Mouse (Mus musculus): ENCODE results near the gene Pax3. TPM values are rescaled to one million over a fixed set of nuclear protein-coding genes. Genes with fewer than 3 reads are reported as not detected.
A peak's percentile ranks its signal among the peaks of the same experiment; 100 is the strongest.

Gene Pax3
- polyA plus RNA-seq, 1 experiment from 2014 or later: 0.95 TPM

GRCm38 (mm10) chr1:78195771-78196712, 892 bp downstream of the Pax3 start:
- no peak overlapping the region for H3K27ac ChIP-seq
- H3K4me2 ChIP-seq (replicated peaks): peak overlapping the region; percentile 64
- peaks cover 96% of the 10 kb centered on the region for H3K27me3 ChIP-seq
- peak overlapping the region; percentile 39; the same call in 1 of the 2 replicates for H3K9ac ChIP-seq
- ATAC-seq (ENCODE audit: low FRiP score, low read depth): no peak
- no peaks in the 10 kb centered on the region for H3K36me3 ChIP-seq
- H3K4me1 ChIP-seq: peaks cover 20% of the 10 kb centered on the region
- H3K9me3 ChIP-seq: no peaks in the 10 kb centered on the region
- peak overlapping the region; percentile 42 for H3K4me3 ChIP-seq
- WGBS: under 1% methylated on average over 42 of the region's 42 CpGs

- Histone ChIP-seq H3K27ac (no peak overlapping the region), H3K4me2 (replicated peaks) (peak overlapping the region; percentile 35), H3K4me1 (peaks cover 20% of the 10 kb centered on the region), H3K27me3 (peaks cover 98% of the 10 kb centered on the region), H3K4me3 (0 out of 2 replicates have a peak overlapping the region, but pooled peaks have one; percentile 5), H3K9ac (no peak overlapping the region), H3K36me3 (no peaks in the 10 kb centered on the region), H3K9me3 (no peaks in the 10 kb centered on the region)
- ATAC-seq (ENCODE audit: low FRiP score, low read depth): no peak
- 2% methylated on average over 21 of the region's 21 CpGs for WGBS
Measured at GRCm38 (mm10) chr1:78195145-78195544, 1.8 kb downstream of the Pax3 start.

- no peak overlapping the region for H3K4me3 ChIP-seq
- H3K4me1 ChIP-seq: peaks cover 25% of the 10 kb centered on the region
- no peak overlapping the region for H3K4me2 ChIP-seq (replicated peaks)
- H3K9ac ChIP-seq: no peak overlapping the region
- ATAC-seq (ENCODE audit: low FRiP score, low read depth): no peak
- H3K36me3 ChIP-seq: no peaks in the 10 kb centered on the region
- H3K27ac ChIP-seq: no peak overlapping the region
- WGBS: 5% methylated on average over 6 of the region's 6 CpGs
- no peaks in the 10 kb centered on the region for H3K9me3 ChIP-seq
- H3K27me3 ChIP-seq: peaks cover 98% of the 10 kb centered on the region
Measured at GRCm38 (mm10) chr1:78194381-78195047, 2.4 kb downstream of the Pax3 start.

GRCm38 (mm10) chr1:78193465-78193991, 3.4 kb downstream of the Pax3 start:
- 1% methylated on average over 20 of the region's 20 CpGs for WGBS
- Histone ChIP-seq H3K4me1 (peaks cover 32% of the 10 kb centered on the region), H3K4me3 (no peak overlapping the region), H3K27ac (no peak overlapping the region), H3K4me2 (replicated peaks) (peak overlapping the region; percentile 27), H3K36me3 (no peaks in the 10 kb centered on the region), H3K9me3 (no peaks in the 10 kb centered on the region), H3K27me3 (peaks cover 97% of the 10 kb centered on the region), H3K9ac (no peak overlapping the region)
- no peak for ATAC-seq (ENCODE audit: low FRiP score, low read depth)

GRCm38 (mm10) chr1:78192746-78193464, 4.0 kb downstream of the Pax3 start:
- Histone ChIP-seq H3K27me3 (peaks cover 97% of the 10 kb centered on the region), H3K9me3 (no peaks in the 10 kb centered on the region), H3K4me1 (peaks cover 32% of the 10 kb centered on the region), H3K36me3 (no peaks in the 10 kb centered on the region), H3K27ac (no peak overlapping the region), H3K4me3 (no peak overlapping the region), H3K4me2 (replicated peaks) (peak overlapping the region; percentile 16; the same call in 1 of the 2 replicates), H3K9ac (no peak overlapping the region)
- ATAC-seq (ENCODE audit: low FRiP score, low read depth): no peak
- 3% methylated on average over 20 of the region's 20 CpGs for WGBS

- no peak for ATAC-seq (ENCODE audit: low FRiP score, low read depth)
- Histone ChIP-seq H3K4me2 (replicated peaks) (no peak overlapping the region), H3K36me3 (no peaks in the 10 kb centered on the region), H3K27ac (no peak overlapping the region), H3K27me3 (peaks cover 97% of the 10 kb centered on the region), H3K9me3 (no peaks in the 10 kb centered on the region), H3K4me3 (no peak overlapping the region), H3K9ac (no peak overlapping the region), H3K4me1 (peaks cover 31% of the 10 kb centered on the region)
- 7% methylated on average over 19 of the region's 19 CpGs for WGBS
Measured at GRCm38 (mm10) chr1:78192217-78192735, 4.7 kb downstream of the Pax3 start.

- no peak for ATAC-seq (ENCODE audit: low FRiP score, low read depth)
- no peak overlapping the region for H3K27ac ChIP-seq
- H3K9ac ChIP-seq: no peak overlapping the region
- H3K4me2 ChIP-seq (replicated peaks): no peak overlapping the region
- peaks cover 97% of the 10 kb centered on the region for H3K27me3 ChIP-seq
- H3K36me3 ChIP-seq: no peaks in the 10 kb centered on the region
- no peaks in the 10 kb centered on the region for H3K9me3 ChIP-seq
- peaks cover 25% of the 10 kb centered on the region for H3K4me1 ChIP-seq
- 46% methylated on average over 1 of the region's 1 CpGs for WGBS
- no peak overlapping the region for H3K4me3 ChIP-seq
Measured at GRCm38 (mm10) chr1:78191761-78192160, 5.2 kb downstream of the Pax3 start.

- Histone ChIP-seq H3K9ac (no peak overlapping the region), H3K4me1 (peaks cover 21% of the 10 kb centered on the region), H3K27ac (no peak overlapping the region), H3K27me3 (peaks cover 95% of the 10 kb centered on the region), H3K9me3 (no peaks in the 10 kb centered on the region), H3K4me2 (replicated peaks) (no peak overlapping the region), H3K36me3 (no peaks in the 10 kb centered on the region), H3K4me3 (no peak overlapping the region)
- 78% methylated on average over 1 of the region's 1 CpGs for WGBS
- ATAC-seq (ENCODE audit: low FRiP score, low read depth): no peak
Measured at GRCm38 (mm10) chr1:78191331-78191730, 5.6 kb downstream of the Pax3 start.

GRCm38 (mm10) chr1:78190386-78191111, 6.4 kb downstream of the Pax3 start:
- H3K9ac ChIP-seq: no peak overlapping the region
- 14% methylated on average over 12 of the region's 12 CpGs for WGBS
- peaks cover 97% of the 10 kb centered on the region for H3K27me3 ChIP-seq
- peaks cover 16% of the 10 kb centered on the region for H3K4me1 ChIP-seq
- no peak overlapping the region for H3K4me2 ChIP-seq (replicated peaks)
- no peak for ATAC-seq (ENCODE audit: low FRiP score, low read depth)
- H3K27ac ChIP-seq: no peak overlapping the region
- no peaks in the 10 kb centered on the region for H3K36me3 ChIP-seq
- no peak overlapping the region for H3K4me3 ChIP-seq
- no peaks in the 10 kb centered on the region for H3K9me3 ChIP-seq

- Histone ChIP-seq H3K4me3 (peak overlapping the region; percentile 41), H3K36me3 (no peaks in the 10 kb centered on the region), H3K9ac (peak overlapping the region; percentile 56), H3K27me3 (peaks cover 97% of the 10 kb centered on the region), H3K9me3 (no peaks in the 10 kb centered on the region), H3K4me2 (replicated peaks) (peak overlapping the region; percentile 66), H3K27ac (no peak overlapping the region), H3K4me1 (peaks cover 12% of the 10 kb centered on the region)
- under 1% methylated on average over 46 of the region's 47 CpGs for WGBS
- 0 out of 2 replicates have a peak, but pooled peaks have one; percentile 15 for ATAC-seq (ENCODE audit: low FRiP score, low read depth)
Measured at GRCm38 (mm10) chr1:78189501-78190345, 7.2 kb downstream of the Pax3 start.
